Mouse (Mus musculus) lung, adult 2 months (tissue): Measurements from ENCODE around the gene Zfp212.
A peak's percentile ranks its signal among the peaks of the same experiment; 100 is the strongest.

Experiments used
- CTCF ChIP-seq: fragments of 200-500 bp; IDR thresholded peaks from 2 replicates; pipeline ENCODE4 v1.5.1; 2011; ENCODE audit warnings: mild to moderate bottlenecking, low read length, control low read depth; ENCODE audit not compliant: insufficient read depth
- POLR2A ChIP-seq: fragments of 200-500 bp; IDR thresholded peaks from 2 replicates; pipeline ENCODE4 v1.6.1; 2011; ENCODE audit warnings: low read depth, mild to moderate bottlenecking, control low read depth, low read length, borderline replicate concordance; ENCODE audit errors: extremely low read depth

GRCm38 (mm10) chr6:47943021-47943691 lies 22.9 kb downstream of the Zfp212 start:
- TF ChIP-seq CTCF (0 out of 2 replicates have a peak, but pooled peaks have one; percentile 11), POLR2A (no peak)
